Mouse (Mus musculus): Measurements from ENCODE around the gene Gm10964.
"Not testable (repeated sequence)": the region's sequence is repeated elsewhere in the genome, so short reads cannot be mapped to it uniquely, and the experiment has no call there.

Gene Gm10964

DNA sequence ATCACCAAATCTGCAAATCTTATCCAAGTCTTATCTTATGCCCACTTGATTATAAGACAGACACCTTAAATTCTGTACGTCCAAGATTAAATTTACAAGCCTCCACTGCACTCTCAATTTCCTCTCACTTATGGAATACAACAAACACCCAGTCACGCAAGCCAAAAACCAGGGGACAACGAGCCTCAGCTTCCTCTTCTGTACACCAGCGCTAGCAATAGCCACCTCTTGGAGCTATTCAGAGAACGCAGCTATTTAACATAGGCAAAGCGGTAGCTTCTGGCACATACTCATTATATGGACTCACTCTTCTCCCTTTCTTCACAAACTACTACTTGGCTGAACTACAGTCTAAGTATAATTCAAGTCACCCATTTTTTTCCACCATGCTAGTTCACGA is 40.0 kb downstream of the Gm10964 start:
- no peak for DNase-seq

DNA sequence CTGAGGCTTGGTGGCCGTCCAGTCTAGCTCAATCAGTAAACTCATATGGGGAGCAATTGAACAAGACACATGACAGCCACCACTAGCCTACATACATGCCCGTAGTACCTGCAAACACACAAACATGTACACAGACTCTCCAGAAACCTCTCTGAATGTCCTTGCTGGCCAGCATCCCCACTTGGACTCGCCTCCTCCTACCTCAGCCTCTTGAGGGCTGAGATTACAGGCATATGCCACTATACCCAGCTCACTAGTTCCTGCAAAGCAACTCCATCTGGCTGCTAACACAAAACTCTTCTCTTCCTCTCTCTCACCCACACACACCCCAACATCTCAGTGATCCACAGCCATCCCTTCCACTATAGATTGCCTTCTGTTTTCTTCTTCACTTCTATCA is 41.1 kb downstream of the Gm10964 start:
- DNase-seq: no peak

DNA sequence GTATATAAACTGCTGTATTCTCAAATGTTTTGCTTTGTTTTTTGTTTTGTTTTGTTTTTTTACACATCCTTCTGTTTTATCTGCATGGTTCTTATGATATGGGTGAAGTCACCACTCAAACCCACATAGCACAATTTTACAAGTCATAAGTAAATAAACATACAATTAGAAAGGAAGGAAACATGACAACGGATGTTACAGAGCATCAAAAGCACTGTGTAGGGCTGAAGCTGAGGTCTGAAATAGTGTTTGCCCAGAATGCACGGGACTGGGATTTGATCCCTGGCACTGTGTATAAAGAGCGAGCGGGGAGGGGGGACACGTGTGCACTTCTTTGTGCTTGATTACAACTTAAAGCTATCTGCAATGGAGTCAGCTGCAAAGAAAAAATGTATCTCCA is 41.6 kb downstream of the Gm10964 start:
- no peak for DNase-seq

DNA sequence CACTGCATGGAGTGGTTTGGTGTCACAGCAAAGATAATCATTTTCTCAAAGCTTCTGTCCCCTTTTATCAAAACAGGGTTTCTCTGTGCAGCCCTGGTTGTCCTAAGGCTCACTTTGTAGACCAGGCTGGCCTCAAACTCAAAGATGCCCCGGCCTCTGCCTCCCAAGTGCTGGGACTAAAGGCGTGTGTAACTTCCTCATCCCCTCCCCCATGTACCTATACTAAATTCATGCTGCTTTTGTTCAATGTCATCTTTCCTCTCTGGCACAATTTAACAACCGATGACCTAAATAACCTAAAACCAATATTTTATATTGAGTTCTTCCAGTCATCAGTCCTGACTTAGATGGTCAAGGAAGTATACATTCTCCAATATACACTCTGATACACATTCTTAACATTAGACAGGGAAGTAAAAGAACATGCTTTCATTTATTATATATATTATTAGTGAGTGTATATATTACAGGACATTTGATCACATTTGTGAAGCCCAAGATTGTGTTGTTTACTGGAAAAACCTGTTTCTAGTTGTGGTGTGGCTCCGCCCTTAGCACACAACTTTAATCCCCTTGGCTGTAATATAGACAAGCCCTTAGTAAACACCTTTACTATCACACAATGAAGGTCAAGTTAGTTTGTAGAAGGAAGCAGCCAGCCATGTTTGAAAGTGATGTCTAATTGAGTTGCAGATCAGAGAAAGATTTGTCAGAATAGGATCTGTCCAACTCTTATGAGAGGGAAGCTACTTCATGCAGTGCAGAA is 43.9 kb downstream of the Gm10964 start:
- no peak for DNase-seq

DNA sequence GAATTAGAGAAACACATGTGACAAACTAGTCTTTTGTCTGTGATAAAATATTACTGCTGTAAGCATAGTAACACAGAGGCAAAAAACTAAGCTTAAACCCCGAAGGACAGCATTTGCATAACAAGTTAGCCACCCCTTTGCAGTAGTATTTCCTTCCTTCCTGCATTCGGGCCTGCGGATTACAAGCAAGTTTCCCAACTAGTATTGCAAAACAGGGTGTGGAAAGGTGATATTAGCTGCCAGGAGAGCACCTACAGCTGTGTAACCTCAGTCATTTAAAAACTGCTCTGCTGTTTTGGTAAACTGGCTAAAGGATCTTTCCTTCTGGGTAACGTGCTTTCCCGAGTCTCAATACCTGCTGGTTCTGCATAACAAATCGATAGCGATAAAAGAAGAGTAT is 48.1 kb downstream of the Gm10964 start:
- DNase-seq: no peak

DNA sequence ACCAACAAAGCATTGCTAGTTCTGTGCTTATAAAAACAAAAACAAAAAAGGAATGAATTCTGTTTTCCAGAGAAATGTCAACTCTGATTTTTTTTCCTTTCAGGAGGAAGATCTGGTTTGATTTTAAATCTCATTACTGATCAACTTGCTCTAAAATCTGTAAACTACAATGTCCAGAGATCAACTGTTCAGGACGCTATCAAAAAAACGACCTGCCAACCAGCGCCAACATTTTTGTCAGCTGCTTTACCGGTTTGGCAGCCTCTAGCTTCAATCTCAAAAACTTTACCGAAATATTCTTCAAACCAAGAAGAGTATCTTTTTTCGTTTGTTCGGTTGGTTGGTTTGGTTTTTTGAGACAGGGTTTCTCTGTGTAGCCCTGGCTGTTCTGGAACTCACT is 49.9 kb downstream of the Gm10964 start:
- no peak for DNase-seq

DNA sequence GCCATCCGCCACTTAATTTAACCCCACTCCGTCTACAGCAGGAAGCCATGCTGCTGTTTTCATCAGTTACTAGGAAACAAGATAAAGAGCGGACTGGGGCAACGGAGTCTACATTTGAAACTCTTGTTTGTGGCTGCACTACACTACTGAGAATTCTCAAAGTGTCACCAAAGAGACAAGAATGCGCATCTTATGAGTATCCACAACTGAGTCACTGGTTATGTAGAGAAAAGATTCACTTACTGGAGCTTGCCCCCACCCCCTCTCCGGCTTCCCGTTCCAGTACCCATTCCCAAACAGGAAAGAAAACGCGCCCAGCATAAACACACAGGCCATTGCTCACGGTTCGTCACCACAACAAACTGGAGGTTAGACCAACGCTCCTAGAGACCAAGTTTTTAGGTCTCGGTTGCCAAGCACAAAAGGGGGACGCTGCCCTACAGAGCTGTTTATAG is 50.8 kb downstream of the Gm10964 start:
- DNase-seq: peak; percentile 62

DNA sequence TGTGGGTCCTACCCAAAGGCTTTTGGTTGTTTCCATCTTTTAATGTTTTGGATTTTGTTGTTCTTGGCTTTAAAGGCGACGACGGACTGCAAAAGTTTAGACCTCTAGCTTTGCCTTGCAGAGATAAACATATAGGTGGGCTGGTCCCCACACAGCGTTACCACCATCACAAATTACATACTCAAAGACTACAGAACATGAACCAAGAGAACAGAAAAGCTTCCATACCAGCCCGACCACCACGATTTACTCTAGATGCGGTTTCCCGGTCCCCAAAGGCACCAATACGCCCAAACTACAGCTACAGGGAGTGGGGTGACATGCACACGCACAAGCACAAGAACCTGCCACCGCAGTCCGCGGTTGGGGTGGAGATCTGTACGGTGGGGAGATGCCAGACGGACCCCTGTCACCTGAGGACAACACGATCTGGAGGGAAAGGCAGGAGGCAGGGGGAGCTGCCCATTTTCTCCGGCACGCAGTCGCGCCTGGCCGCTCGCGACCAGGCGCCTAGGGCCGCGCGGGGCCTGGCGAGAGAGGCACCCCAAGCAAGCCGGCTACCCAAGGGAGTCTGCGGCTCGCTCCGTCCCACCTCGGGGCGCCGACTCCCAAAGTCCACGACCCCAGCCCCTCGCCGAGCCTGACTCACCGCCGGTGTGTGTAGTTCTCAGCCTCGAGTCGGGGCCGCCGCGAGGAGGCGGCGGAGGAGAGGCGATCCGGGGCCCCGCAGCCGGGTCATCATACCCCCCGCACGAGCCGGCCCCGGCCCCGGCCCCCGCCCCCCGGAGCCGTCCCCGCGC is 51.4 kb downstream of the Gm10964 start:
- DNase-seq: peak; percentile 60

DNA sequence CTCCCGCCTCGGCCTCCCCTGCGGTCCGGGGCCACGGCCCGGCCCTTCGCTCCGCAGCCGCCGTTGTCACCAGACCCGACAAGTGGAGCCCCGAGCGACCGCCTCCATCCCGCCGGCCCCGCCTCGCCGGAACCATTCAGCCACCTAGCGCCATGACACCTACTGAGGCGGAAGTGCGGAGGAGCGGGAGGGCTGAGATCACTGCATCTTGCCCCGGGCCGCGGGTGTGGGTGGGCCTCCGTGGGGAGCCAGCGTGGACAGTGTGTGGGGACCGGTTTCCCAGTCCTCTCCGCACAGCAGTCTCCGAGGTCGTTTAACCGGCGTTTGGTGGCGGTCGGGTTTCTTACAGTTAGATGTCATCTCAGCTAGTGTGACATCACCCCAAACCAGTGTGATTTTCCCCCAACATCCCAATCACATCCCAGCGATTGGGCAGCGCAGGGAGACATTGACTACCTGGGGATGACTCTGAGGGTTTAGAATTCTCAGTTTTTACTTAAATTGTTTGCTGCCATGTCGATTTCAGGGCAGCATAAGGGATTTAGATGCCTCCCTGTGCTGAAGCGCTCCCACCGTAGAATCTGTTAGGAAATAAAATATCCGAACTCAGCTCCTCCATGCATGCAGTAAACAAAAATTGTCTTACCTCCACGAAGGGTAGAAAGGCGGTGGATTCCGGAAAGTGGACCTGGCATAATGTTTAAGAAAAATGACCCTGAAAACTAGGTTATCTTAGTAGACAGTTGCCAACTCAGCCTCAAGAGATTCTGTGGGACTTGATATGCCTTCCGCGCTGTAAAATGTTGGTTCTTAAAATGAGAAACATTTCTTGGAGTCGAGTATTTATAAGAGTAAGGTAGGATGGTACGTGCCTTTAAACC is 52.3 kb downstream of the Gm10964 start, which contains the start of gene Hipk1:
TSS of gene Hipk1 (minus strand) at position 334 of the 881 bp plus-strand sequence.
- DNase-seq: peak; percentile 96

DNA sequence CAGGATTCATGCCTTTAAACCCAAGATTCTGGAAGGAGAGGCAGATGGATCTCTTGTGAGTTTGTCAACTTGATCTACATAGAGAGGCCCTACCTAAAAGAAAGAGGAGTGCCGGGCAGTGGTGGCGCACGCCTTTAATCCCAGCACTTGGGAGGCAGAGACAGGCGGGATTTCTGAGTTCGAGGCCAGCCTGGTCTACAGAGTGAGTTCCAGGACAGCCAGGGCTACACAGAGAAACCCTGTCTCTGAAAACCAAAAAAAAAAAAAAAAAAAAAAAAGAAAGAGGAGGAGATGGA is 52.9 kb downstream of the Gm10964 start:
- DNase-seq: not testable (repeated sequence)

DNA sequence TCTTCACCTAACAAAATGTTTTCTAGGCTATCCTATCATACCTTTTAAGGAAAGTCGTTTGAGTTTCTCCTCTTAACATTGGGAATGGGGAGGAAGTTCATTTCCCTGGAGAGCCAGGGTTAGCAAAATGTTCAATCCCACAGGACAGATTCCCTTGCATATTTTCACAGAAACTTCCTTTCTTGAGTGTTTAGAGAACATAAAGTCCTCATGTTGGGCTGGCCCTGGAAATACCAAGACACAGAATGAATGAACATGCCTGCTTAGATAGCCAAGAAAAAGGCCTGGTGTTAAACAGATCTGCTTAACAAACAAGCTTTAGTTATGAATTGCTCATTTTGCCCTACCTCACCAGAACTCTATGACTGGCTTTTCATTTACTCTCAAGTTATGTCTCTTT is 53.4 kb downstream of the Gm10964 start:
- no peak for DNase-seq
